Mouse (Mus musculus) limb, embryonic 11.5 days (tissue): Measurements from ENCODE around the gene Cdsn. TPM values are rescaled to one million over a fixed set of nuclear protein-coding genes. Genes with fewer than 3 reads are reported as not detected.
"Not testable (repeated sequence)": the region's sequence is repeated elsewhere in the genome, so short reads cannot be mapped to it uniquely, and the experiment has no call there.

Experiments
- ATAC-seq: fragments of 200-750 bp; cut with Nextera tagmentation; 2 replicates; pipeline ENCODE4 v1.8.0; 2017; ENCODE audit warnings: low read depth; ENCODE audit not compliant: insufficient number of reproducible peaks, low FRiP score, low TSS enrichment
- DNase-seq: peaks from one replicate; pipeline ENCODE4 v3.0.0-alpha.2; 2015; ENCODE audit warnings: low spot score
- H3K27ac ChIP-seq: fragments of 300-500 bp; sonication (generic); replicated peaks from 2 replicates; pipeline ENCODE4 v1.5.1; 2014; ENCODE audit warnings: low read depth, mild to moderate bottlenecking, low read length
- H3K27me3 ChIP-seq: fragments of 300-500 bp; sonication (generic); 2 replicates; pipeline ENCODE4 v1.6.1; 2014; ENCODE audit warnings: mild to moderate bottlenecking, low read length, mixed read lengths; ENCODE audit not compliant: control insufficient read depth, insufficient read depth
- H3K36me3 ChIP-seq: fragments of 300-500 bp; sonication (generic); 2 replicates; pipeline ENCODE4 v1.6.1; 2014; ENCODE audit warnings: mild to moderate bottlenecking, low read length, moderate library complexity, mixed read lengths; ENCODE audit not compliant: control insufficient read depth, insufficient read depth
- H3K4me1 ChIP-seq: fragments of 300-500 bp; sonication (generic); 2 replicates; pipeline ENCODE4 v1.6.1; 2014; ENCODE audit warnings: low read length, mixed read lengths; ENCODE audit not compliant: control insufficient read depth, insufficient read depth
- H3K4me2 ChIP-seq: fragments of 300-500 bp; sonication (generic); 2 replicates; pipeline ENCODE4 v1.6.1; 2014; ENCODE audit warnings: low read depth, mild to moderate bottlenecking, moderate library complexity; ENCODE audit not compliant: severe bottlenecking
- H3K4me3 ChIP-seq: fragments of 300-500 bp; sonication (generic); 2 replicates; pipeline ENCODE4 v1.5.1; 2014; ENCODE audit warnings: low read depth, low read length
- H3K9ac ChIP-seq: fragments of 300-500 bp; sonication (generic); 2 replicates; pipeline ENCODE4 v1.6.1; 2014; ENCODE audit warnings: mild to moderate bottlenecking, low read length
- H3K9me3 ChIP-seq: fragments of 300-500 bp; sonication (generic); 2 replicates; pipeline ENCODE4 v1.6.1; 2016; ENCODE audit warnings: low read length; ENCODE audit not compliant: control insufficient read depth
- WGBS: fragments of 180-500 bp; shearing (Covaris S2); extraction: QIAGEN DNeasy Blood & Tissue Kit; methylation state at CpG from one replicate; pipeline ENCODE4 v1.1.7; 2014; 5-methylcytosine and 5-hydroxymethylcytosine counted together
- polyA plus RNA-seq: library from polyadenylated mRNA; unstranded; fragments of >200 nt; fragmentation: Nextera tagmentation; extraction: Ambion mirVana; gene quantifications from 2 replicates; pipeline ENCODE4 v1.2.1, GENCODE M21; 2014

Cdsn gene
- polyA plus RNA-seq, 1 experiment from 2014 or later: not detected

- H3K4me2 ChIP-seq, H3K4me3 ChIP-seq, H3K9me3 ChIP-seq, H3K27ac ChIP-seq, DNase-seq, H3K9ac ChIP-seq, H3K36me3 ChIP-seq, H3K4me1 ChIP-seq, ATAC-seq: not testable (repeated sequence)
- 53% methylated on average over 5 of the region's 5 CpGs for WGBS
- peaks cover 29% of the 10 kb centered on the region for H3K27me3 ChIP-seq
Observed at GRCm38 (mm10) chr17:35508279-35508678, 43.6 kb upstream of the Cdsn start.

GRCm38 (mm10) chr17:35509284-35509683, 42.6 kb upstream of the Cdsn start:
- DNase-seq: peak; percentile 69

GRCm38 (mm10) chr17:35512916-35513626, 38.9 kb upstream of the Cdsn start:
- no peak overlapping the region for H3K4me3 ChIP-seq
- WGBS: 94% methylated on average over 7 of the region's 7 CpGs
- no peak overlapping the region for H3K27ac ChIP-seq
- DNase-seq: no peak
- H3K27me3 ChIP-seq: no peaks in the 10 kb centered on the region
- H3K9ac ChIP-seq: no peak overlapping the region
- H3K4me2 ChIP-seq: no peak overlapping the region
- H3K36me3 ChIP-seq: no peaks in the 10 kb centered on the region
- H3K9me3 ChIP-seq: no peaks in the 10 kb centered on the region
- no peak for ATAC-seq
- H3K4me1 ChIP-seq: peaks cover 16% of the 10 kb centered on the region

More at GRCm38 (mm10) chr17:35509284-35509683, 42.6 kb upstream of the Cdsn start:
- Histone ChIP-seq H3K4me2 (no peak overlapping the region), H3K27ac (no peak overlapping the region), H3K4me1 (peaks cover 3% of the 10 kb centered on the region), H3K36me3 (no peaks in the 10 kb centered on the region), H3K9me3 (no peaks in the 10 kb centered on the region), H3K27me3 (peaks cover 29% of the 10 kb centered on the region), H3K9ac (no peak overlapping the region), H3K4me3 (no peak overlapping the region)
- WGBS: 41% methylated on average over 8 of the region's 8 CpGs
- ATAC-seq: no peak; the same call in 1 of the 2 replicates

- DNase-seq: peak; percentile 90
- H3K4me2 ChIP-seq: no peak overlapping the region
- no peaks in the 10 kb centered on the region for H3K36me3 ChIP-seq
- no peaks in the 10 kb centered on the region for H3K27me3 ChIP-seq
- no peak for ATAC-seq
- 21% methylated on average over 2 of the region's 2 CpGs for WGBS
- no peak overlapping the region for H3K27ac ChIP-seq
- H3K9me3 ChIP-seq: no peaks in the 10 kb centered on the region
- H3K4me3 ChIP-seq: no peak overlapping the region
- H3K4me1 ChIP-seq: peaks cover 16% of the 10 kb centered on the region
- no peak overlapping the region for H3K9ac ChIP-seq
Observed at GRCm38 (mm10) chr17:35513886-35514285, 38.0 kb upstream of the Cdsn start.

GRCm38 (mm10) chr17:35514756-35515155, 37.2 kb upstream of the Cdsn start:
- no peaks in the 10 kb centered on the region for H3K36me3 ChIP-seq
- H3K4me2 ChIP-seq: peak overlapping the region; percentile 84
- no peak overlapping the region for H3K27ac ChIP-seq
- no peaks in the 10 kb centered on the region for H3K9me3 ChIP-seq
- DNase-seq (no peak), ATAC-seq (no peak)
- no peak overlapping the region for H3K4me3 ChIP-seq
- 0 out of 2 replicates have a peak overlapping the region, but pooled peaks have one; percentile 30 for H3K9ac ChIP-seq
- 24% methylated on average over 6 of the region's 6 CpGs for WGBS
- no peaks in the 10 kb centered on the region for H3K27me3 ChIP-seq
- H3K4me1 ChIP-seq: peaks cover 16% of the 10 kb centered on the region

- no peak; the same call in 1 of the 2 replicates for ATAC-seq
- no peak overlapping the region for H3K27ac ChIP-seq
- DNase-seq: peak; percentile 64
Observed at GRCm38 (mm10) chr17:35515911-35516640, 35.9 kb upstream of the Cdsn start.

GRCm38 (mm10) chr17:35516652-35517500, 35.1 kb upstream of the Cdsn start, which contains the start of the genes Tcf19 and Cchcr1:
Tcf19 (minus strand) TSS chr17:35516824.
Cchcr1 (plus strand) TSS chr17:35517100.
- Histone ChIP-seq H3K9me3 (no peaks in the 10 kb centered on the region), H3K4me2 (peak within 1 kb of the TSS; percentile 84), H3K27ac (0 out of 2 replicates have a peak within 1 kb of the TSS, but pooled peaks have one; percentile 39), H3K36me3 (peaks cover 3% of the 10 kb centered on the region; the same call in 1 of the 2 replicates), H3K9ac (peak within 1 kb of the TSS; percentile 57), H3K4me1 (peaks cover 16% of the 10 kb centered on the region), H3K27me3 (no peaks in the 10 kb centered on the region), H3K4me3 (peak within 1 kb of the TSS; percentile 57)
- peak; percentile 98 for DNase-seq
- ATAC-seq: peak; percentile 94
- WGBS: under 1% methylated on average over 67 of the region's 67 CpGs

More at GRCm38 (mm10) chr17:35515911-35516640, 35.9 kb upstream of the Cdsn start:
- 6% methylated on average over 25 of the region's 25 CpGs for WGBS
- Histone ChIP-seq H3K9me3 (no peaks in the 10 kb centered on the region), H3K4me3 (peak overlapping the region; percentile 57), H3K9ac (peak overlapping the region; percentile 57), H3K36me3 (peaks cover 3% of the 10 kb centered on the region; the same call in 1 of the 2 replicates), H3K4me2 (peak overlapping the region; percentile 84), H3K27me3 (no peaks in the 10 kb centered on the region), H3K4me1 (peaks cover 16% of the 10 kb centered on the region)

- H3K9ac ChIP-seq: peak overlapping the region; percentile 55
- H3K4me1 ChIP-seq: peaks cover 16% of the 10 kb centered on the region
- H3K4me2 ChIP-seq: peak overlapping the region; percentile 84
- H3K27ac ChIP-seq: no peak overlapping the region
- H3K27me3 ChIP-seq: no peaks in the 10 kb centered on the region
- DNase-seq (no peak), ATAC-seq (no peak)
- H3K4me3 ChIP-seq: peak overlapping the region; percentile 57
- no peaks in the 10 kb centered on the region for H3K9me3 ChIP-seq
- peaks cover 3% of the 10 kb centered on the region; the same call in 1 of the 2 replicates for H3K36me3 ChIP-seq
- WGBS: 12% methylated on average over 12 of the region's 12 CpGs
Observed at GRCm38 (mm10) chr17:35517526-35517925, 34.4 kb upstream of the Cdsn start.
